Mouse (Mus musculus): Measurements from ENCODE around the gene Notch1. TPM values are rescaled to one million over a fixed set of nuclear protein-coding genes. Genes with fewer than 3 reads are reported as not detected.

Notch1 gene
- polyA plus RNA-seq, 1 experiment from 2014 or later = 24.6 TPM

DNA sequence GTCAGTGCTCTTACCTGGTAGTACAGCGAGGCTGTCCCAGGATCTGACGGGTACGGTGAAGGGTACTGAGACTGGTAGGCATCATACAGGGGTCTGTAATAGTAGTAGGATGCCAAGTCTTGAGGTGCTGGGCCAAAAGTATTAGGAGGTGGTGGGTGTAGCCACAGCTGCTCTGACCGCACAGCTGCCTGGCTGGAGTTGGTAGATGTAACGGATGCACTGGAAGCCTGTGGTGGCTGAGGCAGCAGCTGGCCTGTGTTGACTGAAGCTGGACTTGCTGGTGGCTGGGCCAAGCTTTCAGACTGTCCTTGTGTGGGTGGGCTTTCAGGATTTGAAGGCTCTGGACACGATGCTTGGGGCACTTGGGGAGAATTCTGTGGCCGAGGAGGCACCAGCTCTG, 78.1 kb downstream of the Notch1 start:
- H3K4me2 ChIP-seq = no peak overlapping the region
- ATAC-seq (replicated peaks; ENCODE audit: low FRiP score) = no peak
- H3K27ac ChIP-seq = no peak overlapping the region
- peaks cover 10% of the 10 kb centered on the region for H3K4me1 ChIP-seq
- WGBS = 95% methylated on average over 7 of the region's 7 CpGs
- peaks cover 86% of the 10 kb centered on the region for H3K36me3 ChIP-seq
- H3K9me3 ChIP-seq (replicated peaks) = no peaks in the 10 kb centered on the region
- no peak overlapping the region for H3K9ac ChIP-seq
- H3K4me3 ChIP-seq (replicated peaks) = no peak overlapping the region
- no peaks in the 10 kb centered on the region for H3K27me3 ChIP-seq

DNA sequence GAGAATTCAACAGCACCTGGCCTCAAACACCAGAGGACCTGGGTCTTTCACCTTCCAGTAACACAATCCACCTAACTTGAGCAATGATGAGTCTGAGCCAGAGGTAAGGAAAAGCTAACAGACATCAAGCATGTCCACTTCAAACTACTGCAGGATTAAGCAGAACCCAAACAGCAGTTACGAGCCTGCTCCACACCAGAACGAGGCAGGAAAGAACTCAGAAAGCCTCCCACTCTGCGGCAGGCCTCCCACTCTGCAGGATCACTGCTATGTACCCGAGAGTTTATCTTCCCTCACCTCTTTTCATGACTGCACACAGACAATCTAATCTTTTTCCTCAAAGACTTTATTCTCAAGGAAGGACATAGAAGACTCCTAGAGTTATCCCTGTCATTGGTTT, 79.2 kb downstream of the Notch1 start:
- H3K9ac ChIP-seq = no peak overlapping the region
- H3K4me1 ChIP-seq = 0 out of 2 replicates have a peak, but pooled peaks cover 4% of the 10 kb centered on the region
- no peak for ATAC-seq (replicated peaks; ENCODE audit: low FRiP score)
- no peak overlapping the region for H3K4me3 ChIP-seq (replicated peaks)
- H3K9me3 ChIP-seq (replicated peaks) = no peaks in the 10 kb centered on the region
- H3K4me2 ChIP-seq = no peak overlapping the region
- WGBS = 68% methylated on average over 4 of the region's 4 CpGs
- no peak overlapping the region for H3K27ac ChIP-seq
- no peaks in the 10 kb centered on the region for H3K27me3 ChIP-seq
- peaks cover 97% of the 10 kb centered on the region for H3K36me3 ChIP-seq

DNA sequence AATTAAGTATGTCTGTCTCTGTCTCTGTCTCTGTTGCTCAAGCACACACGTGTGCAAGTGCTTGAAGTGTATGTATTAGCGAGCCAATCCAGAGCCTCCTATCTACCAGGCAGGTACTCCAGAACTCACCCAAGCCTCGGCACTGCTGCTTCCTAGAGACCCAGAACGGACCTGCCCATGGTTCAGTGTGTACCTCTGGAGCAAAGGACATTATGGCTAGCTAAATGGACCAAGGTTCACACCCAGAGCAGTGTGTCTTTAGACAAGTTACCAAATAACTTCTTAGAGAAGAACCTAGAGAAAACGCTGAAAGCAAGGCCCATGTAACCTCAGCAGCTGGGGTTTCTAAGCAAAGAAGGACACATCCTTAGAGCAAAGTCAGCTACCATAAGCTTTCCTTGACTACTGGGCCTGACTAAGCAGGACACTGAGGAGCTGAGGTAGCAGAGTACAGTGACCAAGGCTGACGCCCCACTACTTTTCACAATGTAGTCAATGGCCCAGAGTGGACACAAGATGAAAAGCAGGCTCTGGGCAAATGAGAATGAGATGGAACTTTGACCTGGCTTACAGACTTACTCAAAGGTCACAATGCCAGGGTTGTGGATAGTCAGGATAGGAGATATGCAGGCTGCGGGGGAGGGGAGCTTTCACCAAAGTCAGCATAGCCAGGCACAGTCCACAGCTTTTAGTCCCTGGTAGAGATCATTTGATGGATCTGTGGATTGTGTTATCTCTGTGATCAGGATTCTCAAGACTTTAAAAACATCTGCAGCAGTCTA, 81.5 kb downstream of the Notch1 start:
- Histone ChIP-seq H3K9ac (no peak overlapping the region), H3K4me1 (0 out of 2 replicates have a peak, but pooled peaks cover 4% of the 10 kb centered on the region), H3K27ac (no peak overlapping the region), H3K4me3 (replicated peaks) (no peak overlapping the region), H3K36me3 (peaks cover 96% of the 10 kb centered on the region), H3K9me3 (replicated peaks) (no peaks in the 10 kb centered on the region), H3K27me3 (no peaks in the 10 kb centered on the region), H3K4me2 (no peak overlapping the region)
- no peak for ATAC-seq (replicated peaks; ENCODE audit: low FRiP score)
- WGBS = 92% methylated on average over 7 of the region's 7 CpGs

DNA sequence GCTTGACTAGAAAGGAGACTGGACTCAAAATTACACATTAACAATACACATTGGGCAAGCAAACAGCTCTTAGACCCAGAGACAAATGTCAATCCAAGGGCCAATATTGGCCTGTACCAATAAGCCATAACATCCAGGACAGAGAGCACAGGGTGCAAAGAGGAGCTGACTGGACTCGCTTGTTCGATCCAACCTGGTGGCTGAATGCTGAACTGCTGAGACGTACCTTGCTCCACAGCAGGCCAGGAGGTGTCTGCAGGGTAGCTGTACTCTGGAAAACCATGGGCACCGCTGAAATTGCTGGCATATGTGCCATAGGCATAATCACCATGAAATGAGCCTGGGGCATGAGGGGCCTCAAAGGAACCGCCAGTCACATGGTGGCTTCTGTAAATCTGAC, 86.6 kb downstream of the Notch1 start:
- H3K36me3 ChIP-seq = peaks cover 97% of the 10 kb centered on the region
- WGBS = 94% methylated on average over 5 of the region's 5 CpGs
- no peak overlapping the region for H3K9ac ChIP-seq
- H3K4me3 ChIP-seq (replicated peaks) = no peak overlapping the region
- H3K27ac ChIP-seq = no peak overlapping the region
- H3K27me3 ChIP-seq = no peaks in the 10 kb centered on the region
- no peaks in the 10 kb centered on the region for H3K9me3 ChIP-seq (replicated peaks)
- no peak overlapping the region for H3K4me2 ChIP-seq
- no peaks in the 10 kb centered on the region for H3K4me1 ChIP-seq
- ATAC-seq (replicated peaks; ENCODE audit: low FRiP score) = no peak

DNA sequence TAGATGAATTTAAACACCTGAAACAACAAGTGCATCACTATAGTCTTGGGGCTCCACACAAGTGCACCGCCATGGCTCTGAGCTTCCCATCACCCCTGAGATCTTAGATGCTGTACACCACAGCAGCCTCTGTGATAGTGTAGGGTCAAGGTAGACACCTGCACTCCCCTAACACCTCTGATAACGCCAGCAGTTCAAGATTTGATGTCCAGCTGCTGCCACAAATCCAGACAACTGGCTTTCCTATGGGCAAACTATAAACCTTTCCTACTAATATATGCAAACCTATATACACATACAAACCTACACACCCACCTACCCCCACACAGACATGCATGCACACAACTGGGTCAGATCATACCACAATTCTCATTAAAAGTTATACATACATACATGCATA, 91.9 kb downstream of the Notch1 start:
- Histone ChIP-seq H3K4me1 (no peaks in the 10 kb centered on the region), H3K4me2 (no peak overlapping the region), H3K9ac (no peak overlapping the region), H3K4me3 (replicated peaks) (no peak overlapping the region), H3K27me3 (no peaks in the 10 kb centered on the region), H3K27ac (no peak overlapping the region), H3K36me3 (peaks cover 97% of the 10 kb centered on the region), H3K9me3 (replicated peaks) (no peaks in the 10 kb centered on the region)
- 93% methylated on average over 2 of the region's 2 CpGs for WGBS
- ATAC-seq (replicated peaks; ENCODE audit: low FRiP score) = no peak

DNA sequence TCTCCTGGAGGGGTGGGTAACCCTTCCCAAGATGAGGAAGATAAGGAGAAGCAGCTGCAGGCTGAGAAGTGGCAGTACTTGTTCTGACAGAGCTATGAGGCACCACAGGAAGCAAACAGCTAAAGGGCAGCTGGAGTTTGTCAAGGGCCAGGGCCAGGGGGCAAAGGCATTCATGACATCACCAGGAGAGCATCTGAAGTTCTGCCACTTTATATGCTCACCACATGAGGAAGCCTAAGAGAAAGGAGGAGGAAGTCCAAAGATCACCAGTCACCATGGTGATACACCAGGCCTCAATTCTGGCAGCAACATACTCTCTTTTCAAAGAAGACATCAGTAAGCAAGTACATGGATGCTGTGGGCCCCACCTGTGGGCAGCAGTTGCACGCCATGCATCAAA, 93.4 kb downstream of the Notch1 start:
- Histone ChIP-seq H3K27ac (no peak overlapping the region), H3K27me3 (no peaks in the 10 kb centered on the region), H3K4me2 (no peak overlapping the region), H3K4me3 (replicated peaks) (no peak overlapping the region), H3K36me3 (peaks cover 97% of the 10 kb centered on the region), H3K4me1 (no peaks in the 10 kb centered on the region), H3K9me3 (replicated peaks) (no peaks in the 10 kb centered on the region), H3K9ac (no peak overlapping the region)
- ATAC-seq (replicated peaks; ENCODE audit: low FRiP score) = no peak
- 88% methylated on average over 1 of the region's 1 CpGs for WGBS

DNA sequence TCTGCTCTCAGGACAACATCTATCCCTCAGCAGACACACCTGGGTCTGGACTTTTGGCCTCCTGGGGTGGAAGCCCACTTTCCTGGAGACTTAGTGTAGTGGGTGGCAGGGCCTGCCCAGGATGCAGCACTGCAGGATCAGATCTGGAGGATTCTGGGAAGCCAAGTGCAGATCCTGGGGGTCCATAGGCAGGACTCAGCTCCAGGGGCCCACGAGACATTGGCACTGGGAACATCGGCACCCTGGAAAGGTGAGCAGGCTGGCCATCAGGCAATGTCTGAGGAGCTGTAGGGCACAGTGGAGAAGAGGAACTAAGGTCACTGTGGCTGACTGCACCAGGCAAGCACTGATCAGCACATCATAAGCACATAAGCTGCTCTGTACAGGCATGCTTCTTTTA, 94.5 kb downstream of the Notch1 start:
- H3K27me3 ChIP-seq = no peaks in the 10 kb centered on the region

DNA sequence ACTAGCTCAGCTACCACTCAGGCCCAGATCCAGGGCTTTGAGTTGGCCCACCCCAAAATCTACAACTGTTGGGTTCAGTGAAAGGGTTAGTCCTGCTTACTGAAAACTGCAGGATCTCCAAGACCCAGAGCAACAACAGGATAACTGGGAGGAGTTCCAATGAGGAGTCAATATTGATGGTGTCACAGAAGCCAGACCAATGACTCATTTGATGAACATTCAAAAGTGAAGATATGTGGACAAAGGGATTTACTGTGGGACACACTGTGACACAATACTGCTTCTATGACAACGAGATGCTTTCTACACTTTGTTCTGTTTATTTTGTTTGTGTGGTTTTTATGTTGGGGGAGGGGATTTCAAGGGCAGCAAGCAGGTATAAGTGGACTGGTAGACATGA, 98.3 kb downstream of the Notch1 start:
- no peak overlapping the region for H3K27ac ChIP-seq
- WGBS = 84% methylated on average over 1 of the region's 1 CpGs
- peaks cover 99% of the 10 kb centered on the region for H3K36me3 ChIP-seq
- no peaks in the 10 kb centered on the region for H3K4me1 ChIP-seq
- no peaks in the 10 kb centered on the region for H3K9me3 ChIP-seq (replicated peaks)
- no peak for ATAC-seq (replicated peaks; ENCODE audit: low FRiP score)
- H3K9ac ChIP-seq = no peak overlapping the region
- no peak overlapping the region for H3K4me2 ChIP-seq
- no peak overlapping the region for H3K4me3 ChIP-seq (replicated peaks)
- H3K27me3 ChIP-seq = no peaks in the 10 kb centered on the region

More for the DNA sequence above, 94.5 kb downstream of the Notch1 start:
- no peak for ATAC-seq (replicated peaks; ENCODE audit: low FRiP score)
- Histone ChIP-seq H3K9me3 (replicated peaks) (no peaks in the 10 kb centered on the region), H3K4me2 (no peak overlapping the region), H3K36me3 (peaks cover 99% of the 10 kb centered on the region), H3K27ac (no peak overlapping the region), H3K4me1 (no peaks in the 10 kb centered on the region), H3K9ac (no peak overlapping the region), H3K4me3 (replicated peaks) (no peak overlapping the region)
- 91% methylated on average over 2 of the region's 2 CpGs for WGBS

DNA sequence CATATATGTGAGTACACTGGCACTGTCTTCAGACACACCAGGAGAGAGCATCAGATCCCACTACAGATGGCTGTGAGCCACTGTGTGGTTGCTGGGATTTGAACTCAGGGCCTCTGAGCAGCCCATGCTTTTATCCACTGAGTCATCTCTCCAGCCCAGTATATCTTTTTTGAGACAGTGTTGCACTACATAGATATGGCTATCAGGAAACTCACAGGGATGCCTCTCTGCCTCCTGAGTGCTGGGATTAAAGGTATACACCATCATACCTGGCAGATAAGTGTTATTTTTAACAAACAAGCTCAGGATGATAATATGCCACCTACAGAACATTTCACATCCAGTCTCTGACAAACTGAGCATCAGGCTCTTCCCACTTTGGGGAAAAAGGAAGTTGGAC, 99.4 kb downstream of the Notch1 start:
- Histone ChIP-seq H3K9ac (no peak overlapping the region), H3K4me2 (no peak overlapping the region), H3K9me3 (replicated peaks) (no peaks in the 10 kb centered on the region), H3K27ac (no peak overlapping the region), H3K36me3 (peaks cover 99% of the 10 kb centered on the region), H3K4me3 (replicated peaks) (no peak overlapping the region), H3K27me3 (no peaks in the 10 kb centered on the region), H3K4me1 (no peaks in the 10 kb centered on the region)
- no peak for ATAC-seq (replicated peaks; ENCODE audit: low FRiP score)

DNA sequence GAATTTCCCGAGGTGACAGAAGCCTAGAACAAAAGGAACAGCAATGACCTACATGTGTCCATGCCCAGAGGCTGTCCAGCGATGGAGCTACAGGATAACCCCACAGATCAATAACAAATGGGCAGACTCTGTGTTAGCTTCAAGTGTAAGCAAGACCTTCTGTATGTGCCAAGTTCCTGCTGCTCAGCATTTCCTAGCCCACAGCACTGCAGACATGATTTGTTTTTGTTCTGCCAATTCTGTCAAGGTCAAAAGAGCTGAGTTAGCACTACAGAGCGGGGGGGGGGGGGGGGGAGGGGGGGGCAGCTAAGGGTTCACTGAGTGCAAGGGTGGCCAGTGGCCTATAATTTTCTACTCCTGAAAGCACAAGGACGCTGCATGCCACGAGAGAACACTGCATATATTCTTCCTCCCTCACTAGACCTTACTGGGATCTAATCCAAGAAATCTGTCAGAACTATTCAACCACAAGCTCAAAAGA, 105.5 kb downstream of the Notch1 start:
- no peak overlapping the region for H3K27ac ChIP-seq
- no peak overlapping the region for H3K9ac ChIP-seq
- H3K9me3 ChIP-seq (replicated peaks) = no peaks in the 10 kb centered on the region
- H3K4me1 ChIP-seq = peaks cover 30% of the 10 kb centered on the region
- no peak overlapping the region for H3K4me3 ChIP-seq (replicated peaks)
- peaks cover 72% of the 10 kb centered on the region for H3K36me3 ChIP-seq
- WGBS = 66% methylated on average over 4 of the region's 5 CpGs
- H3K4me2 ChIP-seq = no peak overlapping the region
- H3K27me3 ChIP-seq = no peaks in the 10 kb centered on the region
- no peak for ATAC-seq (replicated peaks; ENCODE audit: low FRiP score)

DNA sequence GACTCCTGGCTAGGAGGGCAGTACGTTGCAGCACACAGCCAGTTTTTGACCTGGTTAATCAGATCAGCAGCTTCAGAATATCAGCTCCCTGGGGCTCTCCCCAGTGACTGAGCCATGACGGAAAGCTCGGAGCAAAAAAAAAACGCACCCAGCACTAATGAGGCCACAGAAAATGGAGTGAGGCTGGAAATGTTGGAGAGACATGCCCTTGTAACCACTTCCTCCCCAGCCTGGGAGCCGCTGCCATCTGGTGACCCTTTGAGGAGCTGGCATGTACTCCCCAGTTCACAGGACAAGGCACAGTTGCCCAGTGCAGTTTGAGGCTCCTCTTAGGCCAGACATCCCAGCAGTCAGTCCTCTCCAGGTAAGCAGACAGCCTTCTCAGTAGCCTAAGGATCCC, 106.4 kb downstream of the Notch1 start:
- no peak for ATAC-seq (replicated peaks; ENCODE audit: low FRiP score)
- no peaks in the 10 kb centered on the region for H3K9me3 ChIP-seq (replicated peaks)
- peaks cover 70% of the 10 kb centered on the region for H3K36me3 ChIP-seq
- H3K4me3 ChIP-seq (replicated peaks) = no peak overlapping the region
- peaks cover 37% of the 10 kb centered on the region for H3K4me1 ChIP-seq
- no peak overlapping the region for H3K9ac ChIP-seq
- 77% methylated on average over 5 of the region's 5 CpGs for WGBS
- no peak overlapping the region for H3K4me2 ChIP-seq
- no peak overlapping the region for H3K27ac ChIP-seq
- no peaks in the 10 kb centered on the region for H3K27me3 ChIP-seq

DNA sequence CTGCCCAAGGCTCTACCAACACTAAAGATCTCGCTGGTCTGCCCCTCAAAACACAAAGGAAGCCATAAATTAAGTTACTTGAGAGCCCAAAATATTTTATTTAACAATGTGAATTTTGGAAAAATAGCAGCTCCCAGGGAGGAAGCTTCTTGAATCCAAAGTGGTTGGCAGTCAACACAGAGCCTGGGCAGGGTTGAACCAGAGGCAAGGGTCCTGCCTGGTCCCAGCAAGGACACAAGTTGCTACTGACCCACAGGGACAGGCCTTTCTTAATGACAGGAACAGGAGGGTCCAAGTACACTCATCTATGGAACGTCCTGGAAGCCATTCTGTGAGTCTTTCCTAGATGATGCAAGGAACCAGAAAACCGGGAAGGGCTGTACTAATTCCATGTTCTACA, 107.1 kb downstream of the Notch1 start:
- Histone ChIP-seq H3K4me3 (replicated peaks) (peak overlapping the region; percentile 98), H3K9ac (no peak overlapping the region), H3K9me3 (replicated peaks) (no peaks in the 10 kb centered on the region), H3K27ac (no peak overlapping the region), H3K4me2 (peak overlapping the region; percentile 94; the same call in 1 of the 2 replicates), H3K4me1 (peaks cover 37% of the 10 kb centered on the region), H3K27me3 (no peaks in the 10 kb centered on the region), H3K36me3 (peaks cover 66% of the 10 kb centered on the region)
- WGBS = 54% methylated on average over 3 of the region's 3 CpGs
- ATAC-seq (replicated peaks; ENCODE audit: low FRiP score) = no peak

Measured in kidney, embryonic 15.5 days (tissue).